Mouse (Mus musculus) limb, embryonic 13.5 days (tissue): ENCODE results near the gene St6galnac3. TPM values are rescaled to one million over a fixed set of nuclear protein-coding genes. Genes with fewer than 3 reads are reported as not detected.

Experiments used
- ATAC-seq: fragments of 200-750 bp; cut with Nextera tagmentation; 2 replicates; pipeline ENCODE4 v1.8.0; 2017; ENCODE audit warnings: low read depth, moderate number of reproducible peaks, moderate TSS enrichment; ENCODE audit not compliant: low FRiP score
- H3K27ac ChIP-seq: fragments of 300-500 bp; sonication (generic); 2 replicates; pipeline ENCODE4 v1.5.1; 2015; ENCODE audit warnings: inconsistent platforms, mild to moderate bottlenecking, moderate library complexity
- H3K27me3 ChIP-seq: fragments of 300-500 bp; sonication (generic); 2 replicates; pipeline ENCODE4 v1.6.1; 2015; ENCODE audit warnings: mild to moderate bottlenecking, inconsistent platforms
- H3K36me3 ChIP-seq: fragments of 300-500 bp; sonication (generic); 2 replicates; pipeline ENCODE4 v1.6.1; 2015; ENCODE audit warnings: inconsistent platforms, mild to moderate bottlenecking, moderate library complexity
- H3K4me1 ChIP-seq: fragments of 300-500 bp; sonication (generic); 2 replicates; pipeline ENCODE4 v1.6.1; 2015; ENCODE audit warnings: inconsistent platforms
- H3K4me2 ChIP-seq: fragments of 300-500 bp; sonication (generic); replicated peaks from 2 replicates; pipeline ENCODE4 v1.6.1; 2015; ENCODE audit warnings: inconsistent platforms, mild to moderate bottlenecking, moderate library complexity
- H3K4me3 ChIP-seq: fragments of 300-500 bp; sonication (generic); 2 replicates; pipeline ENCODE4 v1.5.1; 2015; ENCODE audit warnings: moderate library complexity, mild to moderate bottlenecking, inconsistent platforms
- H3K9ac ChIP-seq: fragments of 300-500 bp; sonication (generic); 2 replicates; pipeline ENCODE4 v1.6.1; 2015; ENCODE audit warnings: mild to moderate bottlenecking, inconsistent platforms
- H3K9me3 ChIP-seq: fragments of 300-500 bp; sonication (generic); 2 replicates; pipeline ENCODE4 v1.6.1; 2016; ENCODE audit warnings: inconsistent platforms
- WGBS: fragments of 180-500 bp; shearing (Covaris S2); methylation state at CpG from one replicate; pipeline ENCODE4 v1.1.7; 2015; 5-methylcytosine and 5-hydroxymethylcytosine counted together
- polyA plus RNA-seq: library from polyadenylated mRNA; unstranded; fragments of >200 nt; fragmentation: Nextera tagmentation; extraction: Ambion mirVana; gene quantifications from 2 replicates; pipeline ENCODE4 v1.2.1, GENCODE M21; 2015

The St6galnac3 gene
- polyA plus RNA-seq, 1 experiment from 2014 or later, result 53.7 TPM

DNA sequence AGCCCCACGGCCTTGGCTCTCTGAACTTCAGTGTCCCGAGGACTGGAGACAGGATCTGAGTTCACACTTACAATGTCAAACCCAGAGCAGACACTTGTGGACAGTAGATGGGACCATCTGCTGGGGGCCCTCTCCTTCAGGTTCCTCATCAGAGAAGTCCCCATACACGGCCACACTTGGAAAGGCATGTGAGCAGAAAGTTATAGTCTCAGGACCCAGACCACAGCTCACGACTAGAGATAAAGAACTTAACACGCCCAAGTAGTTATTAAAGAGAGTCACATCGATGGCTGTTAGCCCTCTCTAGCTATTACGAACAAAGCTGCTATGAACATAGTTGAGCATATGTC, 88.2 kb downstream of the St6galnac3 start:
- Histone ChIP-seq H3K4me2 (no peak overlapping the region), H3K9ac (no peak overlapping the region), H3K9me3 (no peaks in the 10 kb centered on the region), H3K27ac (no peak overlapping the region), H3K27me3 (no peaks in the 10 kb centered on the region), H3K36me3 (no peaks in the 10 kb centered on the region), H3K4me3 (no peak overlapping the region), H3K4me1 (peaks cover 30% of the 10 kb centered on the region)
- WGBS, result 75% methylated on average over 7 of the region's 7 CpGs
- no peak for ATAC-seq

- Histone ChIP-seq H3K4me2 (no peak overlapping the region), H3K9me3 (no peaks in the 10 kb centered on the region), H3K9ac (no peak overlapping the region), H3K4me1 (peaks cover 31% of the 10 kb centered on the region), H3K36me3 (no peaks in the 10 kb centered on the region), H3K4me3 (no peak overlapping the region), H3K27ac (0 out of 2 replicates have a peak overlapping the region, but pooled peaks have one; percentile 16), H3K27me3 (no peaks in the 10 kb centered on the region)
- 42% methylated on average over 2 of the region's 2 CpGs for WGBS
- ATAC-seq, result no peak
Measured at GRCm38 (mm10) chr3:153636094-153636803, 88.7 kb downstream of the St6galnac3 start.

DNA sequence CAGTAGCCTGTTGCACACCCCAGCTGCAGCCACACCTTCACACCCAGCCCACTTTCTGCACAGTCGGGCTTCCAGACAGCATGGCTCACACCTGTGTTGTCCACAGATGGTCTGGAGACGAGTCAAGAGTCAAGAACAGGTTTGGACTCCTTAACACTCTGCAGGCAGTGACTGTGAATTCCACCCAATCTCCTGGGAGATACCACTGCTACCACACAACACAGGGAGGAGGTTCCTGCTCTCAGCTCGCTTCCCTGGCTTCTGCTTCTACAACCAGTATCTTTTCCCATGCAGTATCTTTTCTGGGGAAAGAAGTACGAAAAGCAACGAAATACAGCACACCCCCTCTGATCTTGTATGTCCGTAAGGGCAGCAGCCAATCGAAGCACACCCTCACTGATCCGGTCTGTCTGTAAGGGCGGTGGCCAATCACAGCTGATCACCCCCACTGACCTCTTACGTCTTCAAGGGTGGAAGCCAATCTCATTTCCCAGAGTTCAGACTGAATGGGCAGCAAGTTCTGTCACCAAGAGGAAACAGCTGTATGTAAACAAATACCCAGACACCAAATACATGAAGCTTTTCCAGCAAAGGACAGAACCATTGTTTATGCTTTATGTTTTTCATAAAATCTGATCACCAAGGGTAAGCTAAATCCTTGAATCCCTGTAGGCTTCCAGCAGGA, 92.8 kb downstream of the St6galnac3 start:
- Histone ChIP-seq H3K9me3 (no peaks in the 10 kb centered on the region), H3K27me3 (no peaks in the 10 kb centered on the region), H3K4me2 (no peak overlapping the region), H3K27ac (no peak overlapping the region), H3K4me3 (no peak overlapping the region), H3K9ac (no peak overlapping the region), H3K4me1 (peaks cover 27% of the 10 kb centered on the region), H3K36me3 (no peaks in the 10 kb centered on the region)
- WGBS, result 72% methylated on average over 10 of the region's 10 CpGs
- ATAC-seq, result no peak

GRCm38 (mm10) chr3:153626237-153626636, 98.7 kb downstream of the St6galnac3 start:
- WGBS, result 72% methylated on average over 5 of the region's 5 CpGs
- ATAC-seq, result no peak
- no peaks in the 10 kb centered on the region for H3K9me3 ChIP-seq
- no peak overlapping the region for H3K4me3 ChIP-seq
- no peak overlapping the region for H3K27ac ChIP-seq
- H3K9ac ChIP-seq, result no peak overlapping the region
- H3K36me3 ChIP-seq, result no peaks in the 10 kb centered on the region
- H3K27me3 ChIP-seq, result no peaks in the 10 kb centered on the region
- peaks cover 3% of the 10 kb centered on the region; the same call in 1 of the 2 replicates for H3K4me1 ChIP-seq
- H3K4me2 ChIP-seq, result no peak overlapping the region

- Histone ChIP-seq H3K27me3 (no peaks in the 10 kb centered on the region), H3K4me2 (no peak overlapping the region), H3K4me3 (no peak overlapping the region), H3K27ac (no peak overlapping the region), H3K4me1 (peaks cover 17% of the 10 kb centered on the region), H3K36me3 (no peaks in the 10 kb centered on the region), H3K9ac (no peak overlapping the region), H3K9me3 (no peaks in the 10 kb centered on the region)
- ATAC-seq, result no peak
- 96% methylated on average over 7 of the region's 7 CpGs for WGBS
Measured at GRCm38 (mm10) chr3:153618976-153619375, 106.0 kb downstream of the St6galnac3 start.

DNA sequence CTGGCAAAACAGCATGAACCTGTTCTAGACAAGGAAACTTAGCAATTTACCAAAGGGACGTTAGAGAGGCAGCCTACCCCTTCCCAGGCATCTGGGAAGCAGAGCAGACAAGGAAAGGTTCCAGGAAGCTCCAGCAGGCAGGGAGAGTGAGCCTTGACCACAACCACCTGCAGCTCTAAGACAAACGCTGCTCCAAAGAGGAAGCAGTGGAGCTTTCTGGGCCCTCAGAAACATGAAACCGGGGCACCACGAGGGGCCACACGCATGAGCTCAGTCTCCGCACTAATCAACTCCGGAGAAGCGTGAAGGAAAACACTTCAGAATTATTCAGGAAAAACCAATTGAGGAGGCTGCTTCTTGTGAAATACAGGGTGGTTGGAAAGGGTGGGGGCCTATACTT, 108.1 kb downstream of the St6galnac3 start:
- Histone ChIP-seq H3K4me1 (peaks cover 17% of the 10 kb centered on the region), H3K36me3 (no peaks in the 10 kb centered on the region), H3K27ac (peak overlapping the region; percentile 6; the same call in 1 of the 2 replicates), H3K4me2 (no peak overlapping the region), H3K9ac (no peak overlapping the region), H3K4me3 (no peak overlapping the region), H3K27me3 (no peaks in the 10 kb centered on the region), H3K9me3 (no peaks in the 10 kb centered on the region)
- no peak for ATAC-seq
- WGBS, result 30% methylated on average over 8 of the region's 8 CpGs

DNA sequence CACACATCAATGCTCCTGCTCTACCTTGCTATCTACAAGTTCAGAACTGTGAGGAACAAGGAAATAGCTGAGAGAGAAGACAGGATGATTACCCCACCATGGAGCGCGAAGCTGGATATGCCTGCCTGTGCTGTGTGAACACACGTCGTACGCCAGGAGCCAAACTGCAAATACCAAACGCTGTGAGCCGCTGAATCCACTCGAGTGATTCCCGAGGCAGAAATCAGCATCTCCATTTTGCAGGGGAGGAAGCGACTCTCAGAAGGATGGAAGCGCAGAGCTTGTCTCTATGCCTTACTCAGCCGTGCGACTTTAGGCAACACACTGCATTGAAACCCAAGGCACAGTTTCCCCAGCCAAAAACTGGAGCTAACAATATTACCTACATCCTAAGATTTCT, 114.7 kb downstream of the St6galnac3 start:
- Histone ChIP-seq H3K9me3 (no peaks in the 10 kb centered on the region), H3K36me3 (no peaks in the 10 kb centered on the region), H3K9ac (no peak overlapping the region), H3K27me3 (no peaks in the 10 kb centered on the region), H3K27ac (no peak overlapping the region), H3K4me1 (no peaks in the 10 kb centered on the region), H3K4me3 (no peak overlapping the region), H3K4me2 (no peak overlapping the region)
- 89% methylated on average over 13 of the region's 13 CpGs for WGBS
- no peak for ATAC-seq

GRCm38 (mm10) chr3:153606331-153606730, 118.6 kb downstream of the St6galnac3 start:
- H3K27me3 ChIP-seq, result no peaks in the 10 kb centered on the region
- no peaks in the 10 kb centered on the region for H3K36me3 ChIP-seq
- no peak overlapping the region for H3K4me3 ChIP-seq
- H3K4me2 ChIP-seq, result no peak overlapping the region
- no peak overlapping the region for H3K9ac ChIP-seq
- no peaks in the 10 kb centered on the region for H3K4me1 ChIP-seq
- no peaks in the 10 kb centered on the region for H3K9me3 ChIP-seq
- H3K27ac ChIP-seq, result no peak overlapping the region
- 85% methylated on average over 3 of the region's 3 CpGs for WGBS
- no peak for ATAC-seq

DNA sequence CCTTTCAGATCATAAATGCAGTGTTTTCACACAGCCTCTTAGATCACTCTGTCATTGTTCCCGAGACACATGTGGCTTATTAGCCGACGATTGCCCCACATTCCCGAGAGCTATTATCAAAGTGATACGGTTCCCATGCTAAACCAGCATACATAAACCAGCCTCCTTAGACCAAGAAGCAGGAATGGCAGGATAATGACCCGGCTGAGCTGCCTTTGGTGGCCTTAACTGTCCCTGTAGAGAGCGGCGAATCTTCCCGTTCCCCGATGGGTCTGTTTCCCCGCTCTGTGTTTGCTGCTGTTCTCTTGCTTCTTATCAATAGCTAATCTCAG, 119.2 kb downstream of the St6galnac3 start:
- Histone ChIP-seq H3K4me2 (no peak overlapping the region), H3K9me3 (no peaks in the 10 kb centered on the region), H3K27ac (no peak overlapping the region), H3K27me3 (no peaks in the 10 kb centered on the region), H3K36me3 (no peaks in the 10 kb centered on the region), H3K4me1 (no peaks in the 10 kb centered on the region), H3K9ac (no peak overlapping the region), H3K4me3 (no peak overlapping the region)
- ATAC-seq, result no peak
- WGBS, result 47% methylated on average over 11 of the region's 11 CpGs

- Histone ChIP-seq H3K4me1 (no peaks in the 10 kb centered on the region), H3K36me3 (no peaks in the 10 kb centered on the region), H3K9ac (no peak overlapping the region), H3K4me2 (no peak overlapping the region), H3K27ac (no peak overlapping the region), H3K4me3 (no peak overlapping the region), H3K27me3 (no peaks in the 10 kb centered on the region), H3K9me3 (no peaks in the 10 kb centered on the region)
- no peak for ATAC-seq
- 64% methylated on average over 19 of the region's 19 CpGs for WGBS
Measured at GRCm38 (mm10) chr3:153605089-153605766, 119.7 kb downstream of the St6galnac3 start.

GRCm38 (mm10) chr3:153599179-153599578, 125.8 kb downstream of the St6galnac3 start:
- Histone ChIP-seq H3K9me3 (no peaks in the 10 kb centered on the region), H3K4me1 (no peaks in the 10 kb centered on the region)

DNA sequence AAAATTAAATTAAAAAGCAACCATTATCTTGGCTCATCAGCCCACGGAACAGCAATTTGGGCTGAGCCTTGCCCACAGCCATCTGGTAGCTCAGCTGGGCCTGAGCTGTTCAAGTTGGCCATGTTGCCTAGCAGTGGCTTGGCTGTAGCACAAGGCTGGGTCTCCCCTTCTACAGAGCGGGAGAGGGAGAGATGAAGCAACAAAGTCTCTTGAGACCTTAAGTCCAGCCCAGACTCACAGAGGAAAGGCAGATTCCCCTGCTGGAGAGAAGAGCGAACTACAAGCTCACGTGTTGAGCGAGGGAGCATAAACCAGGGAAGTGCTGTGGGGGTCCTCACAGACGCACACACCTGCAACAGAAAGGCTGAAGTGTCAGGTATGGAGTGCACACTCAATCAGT, 126.3 kb downstream of the St6galnac3 start:
- no peak overlapping the region for H3K4me2 ChIP-seq
- ATAC-seq, result no peak; the same call in 1 of the 2 replicates
- H3K9me3 ChIP-seq, result no peaks in the 10 kb centered on the region
- H3K4me3 ChIP-seq, result no peak overlapping the region
- H3K36me3 ChIP-seq, result no peaks in the 10 kb centered on the region
- WGBS, result 88% methylated on average over 6 of the region's 6 CpGs
- H3K4me1 ChIP-seq, result no peaks in the 10 kb centered on the region
- no peak overlapping the region for H3K9ac ChIP-seq
- no peak overlapping the region for H3K27ac ChIP-seq
- H3K27me3 ChIP-seq, result no peaks in the 10 kb centered on the region

More at GRCm38 (mm10) chr3:153599179-153599578, 125.8 kb downstream of the St6galnac3 start:
- no peaks in the 10 kb centered on the region for H3K36me3 ChIP-seq
- WGBS, result 68% methylated on average over 2 of the region's 2 CpGs
- H3K27ac ChIP-seq, result no peak overlapping the region
- H3K4me2 ChIP-seq, result no peak overlapping the region
- no peak for ATAC-seq
- H3K27me3 ChIP-seq, result no peaks in the 10 kb centered on the region
- H3K9ac ChIP-seq, result no peak overlapping the region
- H3K4me3 ChIP-seq, result no peak overlapping the region
